Mouse (Mus musculus) mouse embryonic stem cell (cell line): ENCODE results near the gene Kdm5a.

Source experiments
- in situ Hi-C, 2 experiments: fragments of 300-500 bp; cut with MboI; formaldehyde crosslinking; loops; 1 replicate in 1 of 2; 3 replicates in 1 of 2; pipeline ENCODE4 v1.14.3; 2019 to 2020; ENCODE audit warnings: low sequenced_read_pairs in 2 of 2, low pct_unique_long_range_greater_than_20kb in 1 of 2, mixed read lengths in 1 of 2; ENCODE audit not compliant: unreplicated experiment in 1 of 2

Gene Kdm5a

GRCm38 (mm10) chr6:120363688-120364522, at the start of gene Kdm5a, which contains the start of gene Ccdc77:
Gene Kdm5a (plus strand): TSS chr6:120364124.
Gene Ccdc77 (minus strand): TSS chr6:120364374.
- in situ Hi-C loops = no loop called here

- in situ Hi-C loops = no loop called here
Observed at GRCm38 (mm10) chr6:120318303-120318940, 45.5 kb upstream of the Kdm5a start.

GRCm38 (mm10) chr6:120319129-120319528, 44.8 kb upstream of the Kdm5a start:
- in situ Hi-C loops = no loop called here

- in situ Hi-C loops = no loop called here
Observed at GRCm38 (mm10) chr6:120320369-120320768, 43.6 kb upstream of the Kdm5a start.

GRCm38 (mm10) chr6:120324295-120324927, 39.5 kb upstream of the Kdm5a start:
- in situ Hi-C loops = no loop called here

- in situ Hi-C loops = loop anchor here (25.0 kb wide), 1 partner anchor 395 kb away; no protein-coding TSS in a partner anchor
Observed at GRCm38 (mm10) chr6:120332351-120332750, 31.6 kb upstream of the Kdm5a start.

- in situ Hi-C loops = loop anchor here (25.0 kb wide), 1 partner anchor 407 kb away; no protein-coding TSS in a partner anchor
Observed at GRCm38 (mm10) chr6:120343992-120344391, 19.9 kb upstream of the Kdm5a start.

GRCm38 (mm10) chr6:120349018-120349417, 14.9 kb upstream of the Kdm5a start:
- in situ Hi-C loops = loop anchor here (25.0 kb wide), 1 partner anchor 412 kb away; no protein-coding TSS in a partner anchor

- in situ Hi-C loops = no loop called here
Observed at GRCm38 (mm10) chr6:120356478-120356877, 7.4 kb upstream of the Kdm5a start.

GRCm38 (mm10) chr6:120356951-120357945, 6.7 kb upstream of the Kdm5a start:
- in situ Hi-C loops = no loop called here

- in situ Hi-C loops = no loop called here
Observed at GRCm38 (mm10) chr6:120362124-120362523, 1.8 kb upstream of the Kdm5a start.

GRCm38 (mm10) chr6:120362774-120363687, 893 bp upstream of the Kdm5a start:
- in situ Hi-C loops = no loop called here

GRCm38 (mm10) chr6:120364523-120364905, 590 bp downstream of the Kdm5a start:
- in situ Hi-C loops = no loop called here

- in situ Hi-C loops = no loop called here
Observed at GRCm38 (mm10) chr6:120365051-120365450, 1.1 kb downstream of the Kdm5a start.

GRCm38 (mm10) chr6:120376736-120377135, 12.8 kb downstream of the Kdm5a start:
- in situ Hi-C loops = no loop called here

- in situ Hi-C loops = no loop called here
Observed at GRCm38 (mm10) chr6:120390054-120390453, 26.1 kb downstream of the Kdm5a start.

GRCm38 (mm10) chr6:120392811-120393210, 28.9 kb downstream of the Kdm5a start:
- in situ Hi-C loops = no loop called here
